Mouse (Mus musculus) midbrain, embryonic 12.5 days (tissue): Measurements from ENCODE around the gene Gm26992. TPM values are rescaled to one million over a fixed set of nuclear protein-coding genes. Genes with fewer than 3 reads are reported as not detected.
"Not testable (repeated sequence)": the region's sequence is repeated elsewhere in the genome, so short reads cannot be mapped to it uniquely, and the experiment has no call there.

Experiments used
- ATAC-seq: fragments of 200-750 bp; cut with Nextera tagmentation; 2 replicates; pipeline ENCODE4 v1.8.0; 2017; ENCODE audit warnings: low read depth, moderate TSS enrichment, moderate library complexity; ENCODE audit not compliant: low FRiP score
- H3K27ac ChIP-seq: fragments of 300-500 bp; sonication (generic); replicated peaks from 2 replicates; pipeline ENCODE4 v1.5.1; 2016; ENCODE audit warnings: mild to moderate bottlenecking
- H3K27me3 ChIP-seq: fragments of 300-500 bp; sonication (generic); 2 replicates; pipeline ENCODE4 v1.6.1; 2016; ENCODE audit warnings: mild to moderate bottlenecking
- H3K36me3 ChIP-seq: fragments of 300-500 bp; sonication (generic); 2 replicates; pipeline ENCODE4 v1.6.1; 2016
- H3K4me1 ChIP-seq: fragments of 300-500 bp; sonication (generic); 2 replicates; pipeline ENCODE4 v1.6.1; 2016
- H3K4me2 ChIP-seq: fragments of 300-500 bp; sonication (generic); replicated peaks from 2 replicates; pipeline ENCODE4 v1.6.1; 2016; ENCODE audit warnings: mild to moderate bottlenecking, moderate library complexity
- H3K4me3 ChIP-seq: fragments of 300-500 bp; sonication (generic); 2 replicates; pipeline ENCODE4 v1.5.1; 2016; ENCODE audit warnings: mild to moderate bottlenecking
- H3K9ac ChIP-seq: fragments of 300-500 bp; sonication (generic); replicated peaks from 2 replicates; pipeline ENCODE4 v1.6.1; 2016; ENCODE audit warnings: mild to moderate bottlenecking, moderate library complexity
- H3K9me3 ChIP-seq: fragments of 300-500 bp; sonication (generic); 2 replicates; pipeline ENCODE4 v1.6.1; 2016; ENCODE audit warnings: mild to moderate bottlenecking
- WGBS: fragments of 180-500 bp; shearing (Covaris S2); methylation state at CpG from one replicate; pipeline ENCODE4 v1.1.7; 2016; 5-methylcytosine and 5-hydroxymethylcytosine counted together
- polyA plus RNA-seq: library from polyadenylated mRNA; unstranded; fragments of >200 nt; fragmentation: Nextera tagmentation; extraction: Ambion mirVana; gene quantifications from 2 replicates; pipeline ENCODE4 v1.2.1, GENCODE M21; 2016

The Gm26992 gene
- polyA plus RNA-seq, 1 experiment from 2014 or later, result not detected

GRCm38 (mm10) chrX:103448429-103448828 lies 26.6 kb downstream of the Gm26992 start:
- WGBS, result 57% methylated on average over 12 of the region's 13 CpGs
- not testable (repeated sequence) for H3K9me3 ChIP-seq, H3K4me1 ChIP-seq, H3K4me3 ChIP-seq, H3K27ac ChIP-seq, H3K36me3 ChIP-seq, H3K9ac ChIP-seq, ATAC-seq
- Histone ChIP-seq H3K4me2 (peak overlapping the region; percentile 61; the same call in 1 of the 2 replicates), H3K27me3 (peaks cover 38% of the 10 kb centered on the region)

GRCm38 (mm10) chrX:103448943-103449722 lies 27.3 kb downstream of the Gm26992 start:
- H3K4me3 ChIP-seq, H3K27ac ChIP-seq, H3K36me3 ChIP-seq, H3K9me3 ChIP-seq, H3K4me1 ChIP-seq, H3K9ac ChIP-seq, ATAC-seq, H3K4me2 ChIP-seq: not testable (repeated sequence)
- WGBS, result 75% methylated on average over 18 of the region's 27 CpGs
- peaks cover 41% of the 10 kb centered on the region for H3K27me3 ChIP-seq

- Histone ChIP-seq H3K9me3 (0 out of 2 replicates have a peak, but pooled peaks cover 2% of the 10 kb centered on the region), H3K4me2 (no peak overlapping the region), H3K4me3 (no peak overlapping the region), H3K9ac (no peak overlapping the region), H3K36me3 (no peaks in the 10 kb centered on the region), H3K27me3 (peaks cover 18% of the 10 kb centered on the region), H3K27ac (no peak overlapping the region), H3K4me1 (no peaks in the 10 kb centered on the region)
- 76% methylated on average over 6 of the region's 6 CpGs for WGBS
- no peak for ATAC-seq
Measured at GRCm38 (mm10) chrX:103452815-103453214, 31.0 kb downstream of the Gm26992 start.

- Histone ChIP-seq H3K36me3 (no peaks in the 10 kb centered on the region), H3K27me3 (no peaks in the 10 kb centered on the region), H3K9me3 (no peaks in the 10 kb centered on the region), H3K4me3 (no peak overlapping the region), H3K4me2 (no peak overlapping the region), H3K27ac (no peak overlapping the region), H3K9ac (no peak overlapping the region), H3K4me1 (no peaks in the 10 kb centered on the region)
- ATAC-seq, result no peak
- WGBS, result 70% methylated on average over 5 of the region's 5 CpGs
Measured at GRCm38 (mm10) chrX:103460056-103460455, 38.2 kb downstream of the Gm26992 start.

- Histone ChIP-seq H3K9me3 (no peaks in the 10 kb centered on the region), H3K27ac (no peak overlapping the region), H3K4me1 (no peaks in the 10 kb centered on the region), H3K36me3 (no peaks in the 10 kb centered on the region), H3K4me2 (no peak overlapping the region), H3K9ac (no peak overlapping the region), H3K27me3 (no peaks in the 10 kb centered on the region), H3K4me3 (no peak overlapping the region)
- WGBS, result 70% methylated on average over 2 of the region's 2 CpGs
- ATAC-seq, result no peak
Measured at GRCm38 (mm10) chrX:103468998-103469397, 47.2 kb downstream of the Gm26992 start.

GRCm38 (mm10) chrX:103472346-103472745 lies 50.5 kb downstream of the Gm26992 start:
- Histone ChIP-seq H3K27ac (no peak overlapping the region), H3K36me3 (no peaks in the 10 kb centered on the region), H3K9ac (no peak overlapping the region), H3K9me3 (no peaks in the 10 kb centered on the region), H3K27me3 (no peaks in the 10 kb centered on the region), H3K4me2 (no peak overlapping the region), H3K4me1 (no peaks in the 10 kb centered on the region), H3K4me3 (no peak overlapping the region)
- 85% methylated on average over 3 of the region's 3 CpGs for WGBS
- no peak for ATAC-seq

- Histone ChIP-seq H3K4me1 (no peaks in the 10 kb centered on the region), H3K9ac (no peak overlapping the region), H3K9me3 (no peaks in the 10 kb centered on the region), H3K36me3 (no peaks in the 10 kb centered on the region), H3K4me2 (no peak overlapping the region), H3K4me3 (no peak overlapping the region), H3K27ac (no peak overlapping the region), H3K27me3 (no peaks in the 10 kb centered on the region)
- peak; percentile 45; the same call in 1 of the 2 replicates for ATAC-seq
- WGBS, result 8% methylated on average over 3 of the region's 3 CpGs
Measured at GRCm38 (mm10) chrX:103477507-103477906, 55.7 kb downstream of the Gm26992 start.

- peak; percentile 87 for ATAC-seq
- WGBS, result 56% methylated on average over 32 of the region's 32 CpGs
- Histone ChIP-seq H3K9ac (peak overlapping the region; percentile 44), H3K4me3 (peak overlapping the region; percentile 43), H3K4me2 (peak overlapping the region; percentile 40), H3K9me3 (no peaks in the 10 kb centered on the region), H3K27ac (peak overlapping the region; percentile 76), H3K27me3 (no peaks in the 10 kb centered on the region), H3K36me3 (no peaks in the 10 kb centered on the region), H3K4me1 (no peaks in the 10 kb centered on the region)
Measured at GRCm38 (mm10) chrX:103481243-103482096, 59.7 kb downstream of the Gm26992 start.

GRCm38 (mm10) chrX:103482097-103482451 lies 60.3 kb downstream of the Gm26992 start:
- WGBS, result 72% methylated on average over 24 of the region's 24 CpGs
- Histone ChIP-seq H3K27me3 (no peaks in the 10 kb centered on the region), H3K9me3 (no peaks in the 10 kb centered on the region), H3K4me1 (no peaks in the 10 kb centered on the region), H3K9ac (peak overlapping the region; percentile 44), H3K36me3 (no peaks in the 10 kb centered on the region), H3K4me2 (0 out of 2 replicates have a peak overlapping the region, but pooled peaks have one; percentile 40), H3K4me3 (peak overlapping the region; percentile 43), H3K27ac (peak overlapping the region; percentile 76)
- ATAC-seq, result peak; percentile 23; the same call in 1 of the 2 replicates

GRCm38 (mm10) chrX:103483047-103483446 lies 61.2 kb downstream of the Gm26992 start:
- Histone ChIP-seq H3K4me3 (peak overlapping the region; percentile 43), H3K27me3 (no peaks in the 10 kb centered on the region), H3K36me3 (no peaks in the 10 kb centered on the region), H3K9ac (no peak overlapping the region), H3K27ac (no peak overlapping the region), H3K4me1 (no peaks in the 10 kb centered on the region), H3K4me2 (peak overlapping the region; percentile 38), H3K9me3 (no peaks in the 10 kb centered on the region)
- WGBS, result 61% methylated on average over 17 of the region's 17 CpGs
- no peak; the same call in 1 of the 2 replicates for ATAC-seq

GRCm38 (mm10) chrX:103484050-103484449 lies 62.2 kb downstream of the Gm26992 start:
- WGBS, result 26% methylated on average over 2 of the region's 2 CpGs
- no peak overlapping the region for H3K4me3 ChIP-seq
- H3K4me2 ChIP-seq, result peak overlapping the region; percentile 38
- H3K4me1 ChIP-seq, result no peaks in the 10 kb centered on the region
- H3K9me3 ChIP-seq, result no peaks in the 10 kb centered on the region
- no peaks in the 10 kb centered on the region for H3K27me3 ChIP-seq
- no peak overlapping the region for H3K27ac ChIP-seq
- no peak for ATAC-seq
- H3K36me3 ChIP-seq, result no peaks in the 10 kb centered on the region
- H3K9ac ChIP-seq, result no peak overlapping the region

- no peaks in the 10 kb centered on the region for H3K36me3 ChIP-seq
- H3K27me3 ChIP-seq, result no peaks in the 10 kb centered on the region
- H3K27ac ChIP-seq, result no peak overlapping the region
- H3K9ac ChIP-seq, result no peak overlapping the region
- H3K4me1 ChIP-seq, result peaks cover 15% of the 10 kb centered on the region
- 76% methylated on average over 2 of the region's 2 CpGs for WGBS
- no peak for ATAC-seq
- no peaks in the 10 kb centered on the region for H3K9me3 ChIP-seq
- H3K4me2 ChIP-seq, result no peak overlapping the region
- H3K4me3 ChIP-seq, result no peak overlapping the region
Measured at GRCm38 (mm10) chrX:103490853-103491252, 69.0 kb downstream of the Gm26992 start.
